Mouse (Mus musculus) skeletal muscle tissue, postnatal 0 days (tissue): Measurements from ENCODE around the gene Stambp. TPM values are rescaled to one million over a fixed set of nuclear protein-coding genes. Genes with fewer than 3 reads are reported as not detected.

Experiments
- polyA plus RNA-seq: library from polyadenylated mRNA; unstranded; fragments of >200 nt; fragmentation: Nextera tagmentation; extraction: Ambion mirVana; gene quantifications from 2 replicates; pipeline ENCODE4 v1.2.1, GENCODE M21; 2015

Gene Stambp
- 14.0 and 17.1 TPM in 2 replicates for polyA plus RNA-seq

GRCm38 (mm10) chr6:83572671-83573070 is at the start of gene Stambp:
Stambp (minus strand) TSS chr6:83572729.

GRCm38 (mm10) chr6:83536028-83536794 is 36.3 kb downstream of the Stambp start, which contains the start of gene Actg2:
Actg2 (minus strand) TSS chr6:83536265.

GRCm38 (mm10) chr6:83506258-83507167 is 66.0 kb downstream of the Stambp start, which contains the start of gene Dguok:
Dguok (minus strand) TSS chr6:83506969.

Other genes starting within 250 kb of the Stambp start
- gene Mthfd2, start 246.8 kb downstream of the Stambp start, polyA plus RNA-seq: 8.2 and 13.9 TPM in 2 replicates
- gene Mob1a, start 246.7 kb downstream of the Stambp start, polyA plus RNA-seq: 19.0 and 20.2 TPM in 2 replicates
- 310 and 323 TPM in 2 replicates for gene Bola3, start 223.6 kb downstream of the Stambp start, polyA plus RNA-seq
- 22.3 and 23.3 TPM in 2 replicates for gene Tet3, start 113.6 kb downstream of the Stambp start, polyA plus RNA-seq
- 45.9 and 47.1 TPM in 2 replicates for gene Dguok, start 65.8 kb downstream of the Stambp start, polyA plus RNA-seq
- 14.8 and 17.6 TPM in 2 replicates for gene Actg2, start 36.5 kb downstream of the Stambp start, polyA plus RNA-seq
- 0.05 TPM in 1 of 2 replicates, not detected in the other for gene Clec4f, start 83.5 kb upstream of the Stambp start, polyA plus RNA-seq
- gene Cd207, start 105.1 kb upstream of the Stambp start, polyA plus RNA-seq: not detected in 2 replicates
- gene Vax2, start 138.5 kb upstream of the Stambp start, polyA plus RNA-seq: 0.51 TPM in 1 of 2 replicates, not detected in the other
- 0.15 TPM in 1 of 2 replicates, not detected in the other for gene Atp6v1b1, start 170.3 kb upstream of the Stambp start, polyA plus RNA-seq
- not detected in 2 replicates for gene Ankrd53, start 189.9 kb upstream of the Stambp start, polyA plus RNA-seq
- gene Tex261, start 203.1 kb upstream of the Stambp start, polyA plus RNA-seq: 56.6 and 72.7 TPM in 2 replicates
- 36.5 and 44.6 TPM in 2 replicates for gene Nagk, start 222.3 kb upstream of the Stambp start, polyA plus RNA-seq